Mouse (Mus musculus): ENCODE data around the gene Hist2h3b.
A peak's percentile ranks its signal among the peaks of the same experiment; 100 is the strongest.
"Not testable (repeated sequence)": the region's sequence is repeated elsewhere in the genome, so short reads cannot be mapped to it uniquely, and the experiment has no call there.

Gene Hist2h3b

GRCm38 (mm10) chr3:96238954-96239793, 29.3 kb upstream of the Hist2h3b start, which contains the start of gene Hist2h3c2:
Gene Hist2h3c2 (minus strand): TSS chr3:96239127.
- DNase-seq (ENCODE audit: low read depth, low spot score) = not testable (repeated sequence)

GRCm38 (mm10) chr3:96239949-96240798, 28.3 kb upstream of the Hist2h3b start, which contains the start of gene Hist2h2aa2:
Gene Hist2h2aa2 (minus strand): TSS chr3:96240276.
- peak; percentile 58 for DNase-seq (ENCODE audit: low read depth, low spot score)

GRCm38 (mm10) chr3:96240799-96241197, 27.7 kb upstream of the Hist2h3b start:
- DNase-seq (ENCODE audit: low read depth, low spot score) = no peak

GRCm38 (mm10) chr3:96243921-96244572, 24.4 kb upstream of the Hist2h3b start:
- peak; percentile 32 for DNase-seq (ENCODE audit: low read depth, low spot score)

- peak; percentile 77 for DNase-seq (ENCODE audit: low read depth, low spot score)
These were observed 23.2 kb upstream of the Hist2h3b start, which contains the start of gene Hist2h2aa1 for GRCm38 (mm10) chr3:96245003-96245886. Gene Hist2h2aa1 (plus strand): TSS chr3:96245497.

GRCm38 (mm10) chr3:96246018-96246417, 22.4 kb upstream of the Hist2h3b start:
- DNase-seq (ENCODE audit: low read depth, low spot score) = not testable (repeated sequence)

GRCm38 (mm10) chr3:96246427-96246856, 22.0 kb upstream of the Hist2h3b start, which contains the start of gene Hist2h3c1:
Gene Hist2h3c1 (plus strand): TSS chr3:96246685.
- DNase-seq (ENCODE audit: low read depth, low spot score) = not testable (repeated sequence)

GRCm38 (mm10) chr3:96247356-96248140, 20.9 kb upstream of the Hist2h3b start:
- peak; percentile 41 for DNase-seq (ENCODE audit: low read depth, low spot score)

- DNase-seq (ENCODE audit: low read depth, low spot score) = peak; percentile 40
These were observed 20.1 kb upstream of the Hist2h3b start for GRCm38 (mm10) chr3:96248141-96249033.

- no peak for DNase-seq (ENCODE audit: low read depth, low spot score)
These were observed 19.5 kb upstream of the Hist2h3b start for GRCm38 (mm10) chr3:96249034-96249345.

- no peak for DNase-seq (ENCODE audit: low read depth, low spot score)
These were observed 17.6 kb upstream of the Hist2h3b start for GRCm38 (mm10) chr3:96250890-96251289.

- DNase-seq (ENCODE audit: low read depth, low spot score) = no peak
These were observed 16.7 kb upstream of the Hist2h3b start for GRCm38 (mm10) chr3:96251787-96252186.

GRCm38 (mm10) chr3:96254683-96255355, 13.6 kb upstream of the Hist2h3b start:
- DNase-seq (ENCODE audit: low read depth, low spot score) = no peak

- no peak for DNase-seq (ENCODE audit: low read depth, low spot score)
These were observed 12.4 kb upstream of the Hist2h3b start for GRCm38 (mm10) chr3:96255926-96256593.

- no peak for DNase-seq (ENCODE audit: low read depth, low spot score)
These were observed 11.3 kb upstream of the Hist2h3b start for GRCm38 (mm10) chr3:96257190-96257589.

GRCm38 (mm10) chr3:96260220-96260619, 8.2 kb upstream of the Hist2h3b start:
- DNase-seq (ENCODE audit: low read depth, low spot score) = peak; percentile 52

GRCm38 (mm10) chr3:96261623-96262022, 6.8 kb upstream of the Hist2h3b start:
- peak; percentile 58 for DNase-seq (ENCODE audit: low read depth, low spot score)

All from 3T3-L1 (cell line).